Mouse (Mus musculus) ES-Bruce4 (cell line): ENCODE results near the gene Gcg.

ENCODE experiments used
- CTCF ChIP-seq: IDR thresholded peaks from one replicate; pipeline ENCODE4 v1.8.1; 2011; ENCODE audit warnings: low read depth, low read length
- EP300 ChIP-seq: IDR thresholded peaks from 2 replicates; pipeline ENCODE4 v1.6.1; 2011; ENCODE audit warnings: low read depth, low read length; ENCODE audit not compliant: insufficient read depth

DNA sequence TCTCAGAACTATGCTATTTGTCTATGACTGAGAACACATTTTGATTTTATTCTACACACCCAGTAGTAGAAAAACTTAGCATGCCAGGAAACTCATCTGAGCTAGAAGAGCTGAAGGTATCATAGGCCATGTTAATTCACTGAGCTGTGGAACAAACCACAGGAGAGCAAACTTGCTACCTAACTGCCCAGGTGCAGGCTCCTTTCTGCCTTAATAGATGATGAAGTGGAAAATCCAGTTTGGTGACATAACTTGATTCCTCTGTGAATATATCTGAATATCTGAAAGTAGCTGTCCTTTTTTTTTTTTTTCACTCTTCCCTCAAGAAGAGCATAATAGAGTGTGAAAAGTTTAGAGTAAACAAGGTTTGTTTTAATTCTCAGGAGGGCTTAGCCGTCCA lies 47.6 kb upstream of the Gcg start:
- TF ChIP-seq CTCF (no peak), EP300 (no peak)
